Mouse (Mus musculus) brain, adult 10 weeks (tissue): ENCODE results near the gene Serpina3f. TPM values are rescaled to one million over a fixed set of nuclear protein-coding genes. Genes with fewer than 3 reads are reported as not detected.

Source experiments
- polyA plus RNA-seq: library from polyadenylated mRNA; stranded (reverse); fragments of 350-450 nt; fragmentation: Illumina TruSeq; extraction: RNeasy Lipid Tissue Mini Kit (QIAGEN cat#74804); gene quantifications from one replicate; pipeline ENCODE4 v1.2.3, GENCODE M21; 2015; ENCODE audit warnings: low read depth, low replicate concordance

Serpina3f gene
- polyA plus RNA-seq: not detected

GRCm38 (mm10) chr12:104214445-104214753 is at the start of gene Serpina3f:
Gene Serpina3f (plus strand): TSS chr12:104214544.

GRCm38 (mm10) chr12:104235915-104236314 is 21.6 kb downstream of the Serpina3f start, which contains the start of gene Serpina3g:
Gene Serpina3g (plus strand): TSS chr12:104236245.

GRCm38 (mm10) chr12:104262863-104263262 is 48.5 kb downstream of the Serpina3f start, which contains the start of gene Serpina3i:
Gene Serpina3i (plus strand): TSS chr12:104263122.

Other genes with a start within 250 kb of the Serpina3f start
- gene Serpina11, start 224.6 kb upstream of the Serpina3f start, polyA plus RNA-seq: not detected
- gene Serpina9, start 200.8 kb upstream of the Serpina3f start, polyA plus RNA-seq: 8.3 TPM
- gene Serpina12, start 170.1 kb upstream of the Serpina3f start, polyA plus RNA-seq: not detected
- gene Serpina5, start 113.4 kb upstream of the Serpina3f start, polyA plus RNA-seq: not detected
- not detected for gene Serpina3a, start 101.8 kb upstream of the Serpina3f start, polyA plus RNA-seq
- not detected for gene Serpina3b, start 86.5 kb upstream of the Serpina3f start, polyA plus RNA-seq
- 0.19 TPM for gene Serpina3c, start 60.7 kb upstream of the Serpina3f start, polyA plus RNA-seq
- gene Serpina3g, start 21.7 kb downstream of the Serpina3f start, polyA plus RNA-seq: 2.3 TPM
- not detected for gene Serpina3i, start 48.6 kb downstream of the Serpina3f start, polyA plus RNA-seq
- gene Serpina3j, start 100.0 kb downstream of the Serpina3f start, polyA plus RNA-seq: not detected
- 1.00 TPM for gene Serpina3k, start 123.9 kb downstream of the Serpina3f start, polyA plus RNA-seq
- gene Serpina3m, start 123.9 kb downstream of the Serpina3f start, polyA plus RNA-seq: not detected
- gene Serpina3n, start 192.2 kb downstream of the Serpina3f start, polyA plus RNA-seq: 16.8 TPM